Mouse (Mus musculus) v-Abl transformed pro-B cells (cell line): ENCODE results near the gene Gm8068.
"Not testable (repeated sequence)": the region's sequence is repeated elsewhere in the genome, so short reads cannot be mapped to it uniquely, and the experiment has no call there.

Source experiments
- in situ Hi-C, 2 experiments: fragments of 400-800 bp; cut with MboI; formaldehyde crosslinking; loops; one replicate each; pipeline ENCODE4 v1.15.1; 2025; ENCODE audit not compliant: unreplicated experiment in 2 of 2

Gene Gm8068

GRCm38 (mm10) chr14:41701785-41702184, at the start of gene Gm8068:
Gene Gm8068 (minus strand): TSS chr14:41701885.
- in situ Hi-C loops = not testable (repeated sequence)

DNA sequence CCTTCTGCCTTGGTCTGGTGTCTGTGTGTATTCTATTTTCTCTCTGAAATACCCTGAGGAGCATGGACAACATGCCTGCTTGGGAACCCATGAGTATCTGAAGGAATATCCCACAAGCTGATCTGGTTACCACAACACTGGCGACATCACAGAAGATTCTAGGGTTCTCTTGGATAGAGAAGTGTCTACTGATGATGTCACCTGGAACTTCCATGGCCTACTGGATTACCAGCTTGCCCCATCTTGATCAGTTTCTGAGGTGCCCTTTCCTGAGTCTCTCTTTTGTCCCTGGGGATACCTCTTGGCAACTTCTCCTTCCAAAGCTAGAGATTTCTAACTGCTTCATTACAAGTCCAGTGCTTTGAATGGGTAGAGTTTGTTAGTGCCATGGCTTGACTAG, 48.8 kb upstream of the Gm8068 start, which contains the start of gene Gm7929:
Gene Gm7929, minus strand, starts transcription at position 101 of the 400 bp plus-strand sequence.
- in situ Hi-C loops = not testable (repeated sequence)

- in situ Hi-C loops = not testable (repeated sequence)
Observed at GRCm38 (mm10) chr14:41723437-41723836, 21.8 kb upstream of the Gm8068 start.

DNA sequence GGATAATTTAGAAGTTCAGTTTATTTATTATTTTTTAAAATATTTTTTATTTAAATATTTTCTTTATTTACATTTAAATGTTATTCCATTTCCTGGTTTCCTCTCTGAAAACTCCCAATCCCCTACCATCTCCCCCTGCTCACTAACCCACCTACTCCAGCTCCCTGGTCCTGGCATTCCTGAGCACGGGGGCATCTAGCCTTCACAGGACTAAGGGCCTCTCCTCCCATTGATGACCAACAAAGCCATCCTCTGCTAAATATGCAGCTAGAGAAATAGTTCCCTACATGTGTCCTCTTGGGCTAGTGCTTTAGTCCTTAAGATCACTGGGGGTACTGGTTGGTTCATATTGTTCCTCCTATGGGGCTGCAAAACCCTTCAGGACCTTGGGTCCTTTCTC, 15.5 kb upstream of the Gm8068 start:
- in situ Hi-C loops = not testable (repeated sequence)

GRCm38 (mm10) chr14:41648176-41648575, 53.5 kb downstream of the Gm8068 start:
- in situ Hi-C loops = not testable (repeated sequence)
